ENCODE assay signal across 8 mouse cellular contexts in the genomic region with DNA sequence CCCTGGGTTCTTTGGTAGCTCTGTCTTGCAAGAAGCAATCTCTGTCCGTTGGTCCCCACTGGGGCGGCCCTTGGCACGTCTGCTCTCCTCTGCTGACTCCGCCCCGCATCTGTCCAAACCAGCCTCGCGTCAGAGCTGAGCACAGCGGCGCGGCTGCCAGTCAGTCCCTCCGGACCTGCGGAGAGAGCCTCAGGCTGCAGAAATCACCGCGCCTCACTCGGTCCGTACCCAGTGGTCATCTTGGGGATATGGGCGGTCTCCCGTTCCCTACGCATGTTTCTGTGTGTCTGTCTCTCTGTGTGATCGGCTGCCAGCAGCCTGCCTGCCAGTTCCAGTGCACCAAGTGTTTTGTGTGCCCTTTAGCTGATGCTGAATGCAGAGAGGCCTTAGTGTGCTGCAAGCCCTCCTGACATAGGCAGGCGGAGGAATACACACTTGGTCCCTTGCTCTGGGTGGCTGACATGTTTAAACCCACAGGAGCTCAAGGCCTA. TPM values are rescaled to one million over a fixed set of nuclear protein-coding genes. Genes with fewer than 3 reads are reported as not detected.
DNase-seq lines count a peak whose midpoint lies in the region; ATAC-seq lines count a peak whose summit lies in the region.

A gene (plus strand): TSS at position 116 of the 491 bp plus-strand sequence.

- peak; percentile 4 to 5 for DNase-seq in adrenal gland, postnatal 4 days (ENCODE audit: low spot score in 2 of 2)
- DNase-seq in heart, adult 8-10 months (ENCODE audit: low spot score): peak; percentile 23
- DNase-seq in kidney, adult 9 months: peak; percentile 24
- DNase-seq in limb, embryonic 10.5 days (ENCODE audit: low spot score): peak; percentile 61
- DNase-seq in midbrain, embryonic 14.5 days: peak; percentile 82
- DNase-seq in spleen, postnatal 14 days (ENCODE audit: low spot score in 2 of 2): no peak

- WGBS in embryonic facial prominence, embryonic 13.5 days: 9% methylated on average over 21 of the region's 21 CpGs
- 7% methylated on average over 21 of the region's 21 CpGs for WGBS in limb, embryonic 10.5 days
- 17% methylated on average over 21 of the region's 21 CpGs for WGBS in midbrain, embryonic 14.5 days
- 8% methylated on average over 21 of the region's 21 CpGs for WGBS in stomach, embryonic 16.5 days

- H3K9ac ChIP-seq in embryonic facial prominence, embryonic 13.5 days: peak within 1 kb of the TSS; percentile 71
- H3K9ac ChIP-seq in midbrain, embryonic 14.5 days (replicated peaks; ENCODE audit: low read length): peak within 1 kb of the TSS; percentile 64
- H3K9ac ChIP-seq in stomach, embryonic 16.5 days (ENCODE audit: low read length): peak within 1 kb of the TSS; percentile 68

- H3K4me2 ChIP-seq in embryonic facial prominence, embryonic 13.5 days: peak within 1 kb of the TSS; percentile 56
- peak within 1 kb of the TSS; percentile 51 for H3K4me2 ChIP-seq in midbrain, embryonic 14.5 days (ENCODE audit: low read length)
- peak within 1 kb of the TSS; percentile 48 for H3K4me2 ChIP-seq in stomach, embryonic 16.5 days (ENCODE audit: low read depth, low read length)

- peak within 1 kb of the TSS; percentile 46 for H3K4me3 ChIP-seq in embryonic facial prominence, embryonic 13.5 days
- peak within 1 kb of the TSS; percentile 52 for H3K4me3 ChIP-seq in limb, embryonic 10.5 days
- peak within 1 kb of the TSS; percentile 40 for H3K4me3 ChIP-seq in midbrain, embryonic 14.5 days (replicated peaks; ENCODE audit: low read depth, low read length)
- H3K4me3 ChIP-seq in stomach, embryonic 16.5 days (replicated peaks; ENCODE audit: low read length): peak within 1 kb of the TSS; percentile 46

- ATAC-seq in embryonic facial prominence, embryonic 13.5 days (ENCODE audit: insufficient number of reproducible peaks, insufficient read depth, low FRiP score, low TSS enrichment, low read depth): peak; percentile 79; the same call in 1 of the 2 replicates
- ATAC-seq in midbrain, embryonic 14.5 days (ENCODE audit: low FRiP score, low TSS enrichment): peak; percentile 96
- ATAC-seq in stomach, embryonic 16.5 days (ENCODE audit: insufficient read depth, low FRiP score): peak; percentile 93; the same call in 1 of the 2 replicates

- H3K27ac ChIP-seq in embryonic facial prominence, embryonic 13.5 days: peak within 1 kb of the TSS; percentile 64
- H3K27ac ChIP-seq in limb, embryonic 10.5 days: peak within 1 kb of the TSS; percentile 77
- peak within 1 kb of the TSS; percentile 93 for H3K27ac ChIP-seq in midbrain, embryonic 14.5 days (replicated peaks; ENCODE audit: low read depth, low read length)
- peak within 1 kb of the TSS; percentile 33; the same call in 1 of the 2 replicates for H3K27ac ChIP-seq in stomach, embryonic 16.5 days (ENCODE audit: low read length)

- H3K27me3 ChIP-seq in embryonic facial prominence, embryonic 13.5 days: no peaks in the 10 kb centered on the region
- no peaks in the 10 kb centered on the region for H3K27me3 ChIP-seq in limb, embryonic 10.5 days (ENCODE audit: low read depth, poor library complexity, severe bottlenecking)
- H3K27me3 ChIP-seq in midbrain, embryonic 14.5 days (ENCODE audit: control insufficient read depth, insufficient read depth, low read length): no peaks in the 10 kb centered on the region
- H3K27me3 ChIP-seq in stomach, embryonic 16.5 days (ENCODE audit: control insufficient read depth, insufficient read depth, low read length): no peaks in the 10 kb centered on the region

- H3K36me3 ChIP-seq in embryonic facial prominence, embryonic 13.5 days: no peaks in the 10 kb centered on the region
- H3K36me3 ChIP-seq in limb, embryonic 10.5 days: no peaks in the 10 kb centered on the region
- H3K36me3 ChIP-seq in midbrain, embryonic 14.5 days (ENCODE audit: control insufficient read depth, insufficient read depth, low read length): no peaks in the 10 kb centered on the region
- H3K36me3 ChIP-seq in stomach, embryonic 16.5 days (ENCODE audit: control insufficient read depth, insufficient read depth, low read length): no peaks in the 10 kb centered on the region

- H3K4me1 ChIP-seq in embryonic facial prominence, embryonic 13.5 days: no peaks in the 10 kb centered on the region
- no peaks in the 10 kb centered on the region for H3K4me1 ChIP-seq in limb, embryonic 10.5 days
- no peaks in the 10 kb centered on the region for H3K4me1 ChIP-seq in midbrain, embryonic 14.5 days (ENCODE audit: control insufficient read depth, insufficient read depth, low read length)
- H3K4me1 ChIP-seq in stomach, embryonic 16.5 days (ENCODE audit: control insufficient read depth, insufficient read depth, low read length): no peaks in the 10 kb centered on the region

- no peaks in the 10 kb centered on the region for H3K9me3 ChIP-seq in embryonic facial prominence, embryonic 13.5 days
- no peaks in the 10 kb centered on the region for H3K9me3 ChIP-seq in limb, embryonic 10.5 days (replicated peaks)
- H3K9me3 ChIP-seq in midbrain, embryonic 14.5 days (ENCODE audit: control insufficient read depth, low read length): no peaks in the 10 kb centered on the region
- no peaks in the 10 kb centered on the region for H3K9me3 ChIP-seq in stomach, embryonic 16.5 days (replicated peaks; ENCODE audit: control insufficient read depth, low read length)

RNA-seq across cellular contexts. Expression of the gene that starts here (rescaled TPM):
- under 1 TPM; 0.56 to 0.85 TPM for total RNA-seq in adrenal gland, postnatal 4 days (2021)
- polyA plus RNA-seq in embryonic facial prominence, embryonic 13.5 days (2015; fragmentation: Nextera tagmentation; extraction: Ambion mirVana): 0.27 and 0.39 TPM in 2 replicates
- not detected for total RNA-seq in heart, adult 8-10 months (2022)
- polyA plus RNA-seq in limb, embryonic 10.5 days (2016; fragmentation: Nextera tagmentation; extraction: Ambion mirVana): 0.10 and 0.15 TPM in 2 replicates
- 2.2 and 4.1 TPM in 2 replicates for polyA plus RNA-seq in midbrain, embryonic 14.5 days (2014; fragmentation: Nextera tagmentation; extraction: Ambion mirVana)
- 0.16 and 0.50 TPM in 2 replicates for polyA plus RNA-seq in stomach, embryonic 16.5 days (2015; fragmentation: Nextera tagmentation; extraction: Ambion mirVana)

Comparison
In these comparisons a context has a peak if more than half of its experiments do, and no peak if none do; other contexts are left out.
1. Peak in DNase-seq in adrenal gland, postnatal 4 days; RNA of the gene not detected or under 1 TPM.
2. Peak in ATAC-seq, H3K4me3 ChIP-seq, H3K27ac ChIP-seq, H3K9ac ChIP-seq and H3K4me2 ChIP-seq in embryonic facial prominence, embryonic 13.5 days; RNA of the gene not detected or under 1 TPM.
3. Peak in DNase-seq in heart, adult 8-10 months; RNA of the gene not detected or under 1 TPM.
4. Peak in DNase-seq, H3K4me3 ChIP-seq and H3K27ac ChIP-seq in limb, embryonic 10.5 days; RNA of the gene not detected or under 1 TPM.
5. Peak in ATAC-seq, H3K4me3 ChIP-seq, H3K27ac ChIP-seq, H3K9ac ChIP-seq and H3K4me2 ChIP-seq in stomach, embryonic 16.5 days; RNA of the gene not detected or under 1 TPM.
6. DNase-seq: peak in kidney, adult 9 months (single experiment) and midbrain, embryonic 14.5 days (single experiment); none in spleen, postnatal 14 days (0 of 2).
7. H3K27ac ChIP-seq: peak in every context shown above with its lines; median percentile 93 in midbrain, embryonic 14.5 days; 77 in limb, embryonic 10.5 days; 64 in embryonic facial prominence, embryonic 13.5 days; 33 in stomach, embryonic 16.5 days.
8. Peak in every context shown above with its lines, with median percentiles within 50 percentile points of each other: ATAC-seq, H3K4me2 ChIP-seq, H3K4me3 ChIP-seq and H3K9ac ChIP-seq.